Mouse (Mus musculus) NIH3T3 (cell line): ENCODE results near the gene AI593442.

Experiments used
- DNase-seq: peaks from one replicate; pipeline ENCODE4 v3.0.0-alpha.2; 2012; ENCODE audit warnings: low read depth

AI593442 gene

DNA sequence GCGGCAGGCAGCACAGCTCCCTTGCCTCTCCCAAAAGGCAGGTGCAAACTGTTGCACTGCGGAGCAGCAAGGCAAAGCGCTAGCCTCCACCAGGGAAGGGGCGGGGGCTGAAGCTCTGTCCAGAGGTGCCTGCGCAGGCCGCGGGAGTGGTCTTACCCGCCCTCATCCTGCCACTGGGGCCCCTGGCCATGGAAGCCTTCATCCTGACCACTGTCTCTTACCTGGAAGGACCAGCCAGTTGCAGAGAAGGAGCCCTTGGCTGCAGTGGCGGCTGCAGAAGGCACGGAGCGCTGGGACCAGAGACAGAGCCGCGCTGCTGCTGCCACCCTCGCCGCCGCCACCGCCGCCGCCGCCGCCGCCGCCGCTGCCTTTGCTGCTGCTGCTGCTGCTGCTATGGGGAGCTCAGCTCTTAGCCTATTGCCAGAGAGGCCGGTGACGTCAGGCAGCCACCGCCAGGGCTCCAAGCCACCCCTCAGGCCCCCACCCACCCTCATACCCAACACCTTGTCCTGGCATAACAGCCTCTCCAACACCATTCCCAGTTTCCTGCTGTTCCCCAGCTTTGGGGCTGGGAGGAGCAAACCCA lies at the start of gene AI593442:
AI593442 (minus strand) TSS at position 419 of the 586 bp plus-strand sequence.
- no peak for DNase-seq

DNA sequence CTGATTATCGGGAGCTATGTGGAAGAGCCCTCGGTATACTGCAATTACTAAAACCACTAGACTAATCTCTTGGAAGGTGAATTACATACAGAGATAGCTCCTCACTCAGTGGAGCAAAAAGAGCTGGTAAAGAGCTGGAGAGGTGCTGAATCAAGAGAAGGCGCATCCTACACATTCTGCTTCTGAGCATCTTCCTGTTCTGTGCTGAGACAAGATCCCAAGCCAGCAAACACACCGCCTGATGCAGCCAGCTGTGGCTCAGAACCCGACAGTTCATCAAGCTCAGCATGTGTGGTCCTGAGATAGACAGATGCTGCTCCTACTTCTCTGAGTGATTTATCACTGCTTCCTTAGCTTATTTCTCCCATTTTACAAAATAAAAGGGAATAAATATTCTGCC lies 49.2 kb upstream of the AI593442 start:
- DNase-seq, result no peak

DNA sequence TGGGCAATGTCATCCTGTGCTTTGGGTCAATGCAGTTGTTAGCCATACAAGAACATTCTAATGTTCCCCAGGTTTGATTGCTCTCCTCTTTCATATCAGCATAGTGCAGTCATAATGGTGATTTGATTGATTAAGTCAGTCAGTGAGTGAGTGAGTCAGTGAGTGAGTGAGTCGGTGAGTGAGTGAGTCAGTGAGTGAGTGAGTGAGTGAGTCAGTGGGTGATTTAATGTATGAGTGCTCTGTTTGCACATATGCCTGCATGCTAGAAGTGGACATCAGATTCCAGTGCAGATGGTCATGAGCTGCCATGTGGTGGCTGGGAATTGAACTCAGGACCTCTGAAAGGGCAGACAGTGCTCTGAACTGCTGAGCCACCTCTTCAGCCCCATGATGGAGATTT lies 43.0 kb upstream of the AI593442 start:
- DNase-seq, result peak; percentile 54

DNA sequence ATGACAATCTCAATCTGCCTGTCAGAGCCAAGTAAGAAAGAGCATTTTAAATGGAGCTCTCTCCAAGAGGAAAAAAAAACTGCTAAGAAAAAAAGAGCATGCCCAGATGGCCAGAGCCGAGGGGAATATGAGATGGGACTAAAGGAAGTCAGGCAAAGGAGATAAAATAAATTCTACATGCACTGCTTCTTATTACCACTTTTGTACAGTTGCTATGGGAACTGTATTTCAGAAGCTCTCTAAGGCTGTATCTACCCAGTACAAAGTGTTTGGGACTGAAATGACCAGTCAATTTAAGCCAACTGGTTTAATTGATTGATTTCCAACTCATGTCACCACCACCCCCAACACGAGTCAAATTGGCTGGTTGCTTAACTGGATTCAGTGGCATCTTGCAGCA lies 40.0 kb upstream of the AI593442 start:
- no peak for DNase-seq

DNA sequence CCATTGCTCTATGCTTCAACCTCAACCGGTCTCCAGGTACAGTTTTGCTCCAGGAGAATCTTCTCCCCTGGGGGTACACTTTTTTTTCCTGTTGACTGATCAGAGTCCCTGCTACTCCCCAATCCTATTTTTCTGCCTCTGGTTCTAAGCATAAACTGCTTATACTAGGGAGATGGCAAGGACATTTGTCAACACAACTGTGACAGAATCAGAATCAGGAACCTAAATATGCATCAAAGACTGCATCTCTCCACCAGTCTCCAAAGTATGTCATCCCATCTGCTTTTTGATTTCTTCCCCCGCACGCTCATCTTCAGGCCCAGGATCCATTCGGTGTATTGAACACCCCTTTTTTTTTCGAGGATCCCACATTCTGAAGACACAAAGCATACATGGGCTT lies 456 bp upstream of the AI593442 start:
- no peak for DNase-seq

DNA sequence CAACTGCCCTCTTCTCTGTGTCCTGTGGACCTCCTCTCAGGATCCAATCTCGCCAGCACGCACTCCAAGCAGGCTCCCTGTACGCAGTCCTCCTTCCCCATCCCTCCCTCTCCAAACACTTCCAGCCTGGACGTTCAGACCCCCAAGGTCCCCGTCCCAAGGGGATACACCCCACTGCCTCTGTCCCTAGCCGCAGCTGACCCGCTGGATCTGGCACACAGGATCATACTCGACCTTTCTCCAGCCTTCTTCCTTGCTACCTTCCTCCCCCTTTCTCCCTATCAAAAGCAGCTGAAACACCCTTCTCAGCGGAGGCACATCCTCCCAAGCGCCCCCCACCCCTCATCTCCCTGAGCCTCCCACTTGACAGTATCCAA lies 753 bp downstream of the AI593442 start:
- no peak for DNase-seq

DNA sequence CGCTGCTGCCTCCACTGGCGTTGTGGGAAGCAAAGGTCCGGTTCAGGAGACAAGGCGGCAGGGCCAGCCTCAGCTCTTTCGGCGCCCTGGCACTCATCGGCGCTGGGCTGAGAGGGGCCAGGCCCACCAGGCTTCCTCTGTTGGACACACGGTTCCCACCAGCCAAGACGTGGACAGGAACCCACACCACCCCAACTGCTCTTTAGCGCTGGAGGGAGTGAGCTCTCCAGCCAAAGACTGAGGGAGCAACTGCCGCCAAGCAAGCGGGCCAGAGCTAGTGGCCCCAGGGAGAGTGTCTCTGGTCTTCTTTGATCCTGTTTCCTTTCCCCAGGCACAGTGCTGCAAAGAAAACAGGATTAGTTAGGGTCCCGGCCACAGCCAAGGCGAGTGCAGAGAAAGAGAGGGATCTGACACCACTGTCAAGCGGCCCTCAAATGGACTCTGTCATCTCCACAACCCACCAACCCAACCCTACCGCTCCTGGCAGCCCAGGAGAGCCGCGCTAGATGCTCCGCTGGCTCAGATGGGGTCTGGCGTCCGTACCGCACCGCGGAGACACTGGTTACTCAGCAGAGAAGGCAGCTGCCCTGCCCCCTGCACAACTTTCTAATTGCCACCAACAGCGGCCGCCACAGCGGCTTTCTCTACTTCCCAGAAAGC lies 1.3 kb downstream of the AI593442 start:
- DNase-seq, result no peak

DNA sequence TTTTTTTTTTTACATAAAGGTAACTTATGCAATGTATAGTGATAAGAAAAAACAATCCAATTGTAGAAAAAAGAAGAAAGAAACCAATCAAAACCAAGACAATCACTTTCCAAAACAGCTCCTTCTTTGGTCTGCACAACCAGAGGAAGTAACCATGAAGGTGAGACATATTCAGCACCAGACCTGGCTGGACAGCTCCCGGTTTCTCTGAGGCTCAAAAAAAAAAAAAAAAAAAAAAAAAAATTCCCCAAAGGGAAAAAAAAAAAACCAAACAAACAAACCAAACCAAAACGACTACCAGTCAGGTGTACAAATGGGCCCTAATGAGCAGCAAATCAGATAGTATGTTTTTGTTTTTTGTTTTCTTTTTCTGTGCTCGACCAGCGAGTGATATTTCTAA lies 3.0 kb downstream of the AI593442 start:
- DNase-seq, result peak; percentile 72

DNA sequence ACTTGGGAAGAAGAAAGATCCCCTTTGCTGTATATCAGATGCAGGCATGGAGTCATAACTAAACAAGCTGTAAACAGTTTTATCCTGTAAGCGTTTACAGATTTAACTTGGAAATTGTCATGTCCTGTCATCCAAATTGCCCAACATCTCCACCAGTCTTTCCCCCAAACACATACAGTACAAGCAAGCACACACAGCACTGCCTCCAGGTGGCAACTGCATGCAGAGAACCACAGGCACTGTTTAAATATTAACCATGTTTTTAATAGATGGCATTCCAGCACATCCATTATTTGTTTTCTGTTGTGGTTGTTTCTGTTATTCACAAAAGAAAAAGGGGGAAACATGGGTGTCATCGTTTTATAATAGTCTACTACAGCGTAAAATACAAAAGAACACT lies 3.6 kb downstream of the AI593442 start:
- DNase-seq, result peak; percentile 15

DNA sequence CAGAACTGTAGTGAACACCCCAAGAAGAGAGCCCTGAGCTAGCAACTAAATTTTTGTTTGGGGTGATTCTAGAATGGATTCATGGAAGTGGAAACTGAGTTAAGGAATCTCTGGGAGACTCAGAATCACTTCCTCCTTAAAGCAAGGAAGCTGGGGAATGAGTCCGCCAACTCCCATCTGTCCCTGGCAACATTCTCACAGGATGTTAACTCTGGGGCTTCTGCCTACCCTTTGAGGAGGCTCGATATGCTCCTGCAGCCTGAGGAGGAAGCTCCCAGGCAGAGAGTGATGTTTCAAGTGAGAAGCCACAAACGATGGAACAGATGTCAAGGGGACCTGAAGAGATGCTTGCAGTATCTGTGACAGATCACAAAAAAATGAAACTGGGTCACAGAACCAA lies 18.2 kb downstream of the AI593442 start:
- DNase-seq, result no peak

DNA sequence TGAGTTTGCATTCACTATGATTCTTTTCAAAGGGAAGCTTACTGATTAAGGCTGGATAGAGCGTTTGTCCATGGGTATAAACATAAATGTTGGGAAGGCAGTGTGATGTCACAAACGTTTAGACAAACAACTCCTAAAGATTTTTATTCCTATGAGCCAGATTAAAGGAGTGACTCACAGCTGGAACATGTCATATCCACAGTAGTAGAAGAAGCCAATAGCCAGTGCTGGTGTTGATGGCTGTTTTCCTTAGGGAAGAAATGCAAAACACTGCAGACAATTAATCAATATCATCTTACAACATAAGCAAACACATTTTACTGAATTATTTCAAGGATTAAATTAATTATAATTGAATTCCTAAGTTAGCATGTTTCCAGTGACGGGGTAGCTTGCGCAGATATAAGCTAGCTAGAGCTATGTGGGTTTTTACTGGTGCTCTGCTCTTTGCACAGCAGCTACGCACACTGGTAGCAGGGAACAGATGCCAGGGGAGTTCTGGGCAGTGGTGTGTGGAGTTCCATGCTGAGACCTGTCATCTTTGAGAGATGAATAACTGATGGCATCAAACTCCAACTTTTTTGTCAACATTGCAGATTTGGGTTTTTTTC lies 29.1 kb downstream of the AI593442 start:
- no peak for DNase-seq

DNA sequence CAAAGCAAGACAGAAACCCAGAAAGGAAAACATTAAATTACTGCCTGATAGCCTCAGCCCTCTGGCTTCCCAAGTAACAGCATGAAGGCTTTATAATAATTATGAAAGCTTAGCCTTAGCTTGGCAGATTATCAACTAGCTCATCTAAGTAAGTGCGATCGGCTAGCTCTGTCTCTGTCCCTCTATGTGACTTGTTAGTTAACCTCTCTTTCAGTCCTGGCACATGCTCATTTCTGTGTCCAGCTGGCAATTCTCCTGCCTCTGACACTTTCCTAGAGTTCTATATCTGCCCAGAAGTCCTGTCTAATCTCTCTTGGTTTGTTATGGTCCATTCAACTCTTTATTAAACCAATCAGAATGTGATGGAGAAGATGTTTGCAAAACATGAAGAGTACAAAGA lies 34.3 kb downstream of the AI593442 start:
- no peak for DNase-seq

DNA sequence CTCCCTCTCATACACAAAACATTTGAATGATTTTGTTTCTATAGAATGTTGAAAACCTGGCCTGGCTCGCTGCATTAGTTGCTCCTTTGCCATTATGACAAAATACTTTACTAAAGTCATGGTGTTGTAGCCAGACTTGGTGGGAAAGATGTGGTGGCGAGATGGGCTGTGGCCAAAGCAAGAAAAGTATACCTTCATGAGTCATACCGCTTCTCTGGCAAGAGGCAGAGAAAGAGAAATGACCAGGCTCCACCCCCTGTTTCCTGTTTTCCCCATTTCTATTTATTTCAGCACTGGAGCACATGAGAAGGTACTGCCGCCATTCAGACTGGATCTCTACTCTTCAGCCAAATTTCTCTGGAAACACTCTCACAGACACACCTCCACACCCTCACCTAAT lies 35.0 kb downstream of the AI593442 start:
- DNase-seq, result peak; percentile 63

DNA sequence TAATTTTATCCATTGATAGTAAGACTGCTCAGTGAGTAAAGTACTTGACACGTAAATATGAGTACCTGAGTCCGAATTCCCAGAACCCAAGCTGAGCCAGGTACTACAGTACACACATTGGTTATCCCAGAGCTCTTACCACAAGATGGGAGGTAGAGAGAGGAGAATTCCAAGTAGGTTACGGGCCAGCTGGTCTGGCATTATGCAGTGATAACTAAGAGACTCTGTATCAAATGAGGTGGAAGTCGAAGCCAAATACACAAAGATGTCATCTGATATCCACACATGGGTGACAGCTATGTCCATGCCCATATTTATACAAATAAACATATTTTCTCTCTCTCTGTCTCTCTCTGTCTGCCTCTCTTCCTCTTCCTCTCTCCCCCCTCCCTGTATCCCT lies 35.4 kb downstream of the AI593442 start:
- DNase-seq, result no peak

DNA sequence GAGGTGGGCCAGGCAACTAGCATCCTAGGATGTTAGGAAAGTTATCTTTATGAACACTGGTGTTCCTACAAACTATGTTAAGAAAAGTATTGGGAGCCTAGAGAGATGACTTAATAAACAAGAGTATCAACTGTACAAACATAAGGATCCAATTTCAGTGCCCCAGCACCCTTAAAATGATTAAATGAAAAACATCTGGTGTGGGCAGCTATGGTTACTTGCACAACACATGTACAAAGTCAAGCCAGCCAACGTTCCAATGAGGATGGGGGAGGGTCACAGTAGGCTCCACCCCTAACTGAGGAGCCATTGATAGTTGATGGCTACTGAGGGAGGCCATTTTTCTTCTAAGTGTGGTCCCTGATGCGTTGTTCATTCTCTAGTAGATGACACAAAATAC lies 43.6 kb downstream of the AI593442 start:
- DNase-seq, result peak; percentile 90

DNA sequence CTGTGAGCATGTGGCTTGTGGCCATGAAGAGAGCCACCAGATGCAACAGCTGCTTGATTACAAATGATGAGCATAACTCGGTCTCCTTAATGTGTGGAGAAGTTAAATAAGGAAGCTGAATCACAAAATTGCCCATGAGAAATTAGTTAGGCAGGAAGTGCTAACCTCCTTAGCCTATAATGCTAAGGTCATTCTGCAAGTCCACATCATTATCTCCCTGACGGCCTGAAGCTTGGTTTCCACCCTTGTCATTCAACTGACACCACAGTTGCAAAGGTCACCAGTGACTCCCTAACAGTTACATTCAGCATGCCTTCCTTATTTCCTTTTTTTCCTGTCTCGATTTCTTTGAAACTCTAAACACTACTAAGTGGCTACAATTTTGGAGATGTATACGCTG lies 55.7 kb downstream of the AI593442 start:
- DNase-seq, result no peak
